Mouse (Mus musculus) forebrain, postnatal 0 days (tissue): Measurements from ENCODE around the gene Ggt7. TPM values are rescaled to one million over a fixed set of nuclear protein-coding genes. Genes with fewer than 3 reads are reported as not detected.
A peak's percentile ranks its signal among the peaks of the same experiment; 100 is the strongest.

Experiments used
- ATAC-seq: fragments of 200-750 bp; cut with Nextera tagmentation; 2 replicates; pipeline ENCODE4 v1.8.0; 2017; ENCODE audit warnings: mild to moderate bottlenecking, moderate library complexity
- DNase-seq: peaks from one replicate; pipeline ENCODE4 v3.0.0-alpha.2; 2015
- H3K27ac ChIP-seq: fragments of 300-500 bp; sonication (generic); 2 replicates; pipeline ENCODE4 v1.5.1; 2014; ENCODE audit warnings: low read depth, mild to moderate bottlenecking, antibody characterized with exemption, low read length, moderate library complexity, mixed read lengths
- H3K27me3 ChIP-seq: fragments of 300-500 bp; sonication (generic); 2 replicates; pipeline ENCODE4 v1.6.1; 2014; ENCODE audit warnings: mild to moderate bottlenecking, low read length, mixed read lengths; ENCODE audit not compliant: insufficient read depth
- H3K36me3 ChIP-seq: fragments of 300-500 bp; sonication (generic); 2 replicates; pipeline ENCODE4 v1.6.1; 2014; ENCODE audit warnings: mild to moderate bottlenecking, moderate library complexity; ENCODE audit not compliant: insufficient read depth
- H3K4me1 ChIP-seq: fragments of 300-500 bp; sonication (generic); 2 replicates; pipeline ENCODE4 v1.6.1; 2014; ENCODE audit warnings: antibody characterized with exemption; ENCODE audit not compliant: insufficient read depth
- H3K4me2 ChIP-seq: fragments of 300-500 bp; sonication (generic); 2 replicates; pipeline ENCODE4 v1.6.1; 2014; ENCODE audit warnings: low read depth, mild to moderate bottlenecking, moderate library complexity
- H3K4me3 ChIP-seq: fragments of 300-500 bp; sonication (generic); 2 replicates; pipeline ENCODE4 v1.5.1; 2014; ENCODE audit warnings: low read depth, low read length, mixed read lengths
- H3K9ac ChIP-seq: fragments of 300-500 bp; sonication (generic); 2 replicates; pipeline ENCODE4 v1.6.1; 2014; ENCODE audit warnings: mild to moderate bottlenecking
- H3K9me3 ChIP-seq: fragments of 300-500 bp; sonication (generic); 2 replicates; pipeline ENCODE4 v1.6.1; 2016; ENCODE audit warnings: low read length
- CTCF ChIP-seq: sonication (generic); IDR thresholded peaks from 2 replicates; pipeline ENCODE4 v1.5.1; 2016; ENCODE audit warnings: antibody characterized with exemption, control low read depth, low read depth
- WGBS: fragments of 180-500 bp; shearing (Covaris S2); extraction: QIAGEN DNeasy Blood & Tissue Kit; methylation state at CpG from one replicate; pipeline ENCODE4 v1.1.7; 2014; 5-methylcytosine and 5-hydroxymethylcytosine counted together
- polyA plus RNA-seq: library from polyadenylated mRNA; unstranded; fragments of >200 nt; fragmentation: Nextera tagmentation; extraction: Ambion mirVana; gene quantifications from 2 replicates; pipeline ENCODE4 v1.2.1, GENCODE M21; 2015
- total RNA-seq: library from RNA; depleted of rRNA; stranded (reverse); fragments of >200 nt; gene quantifications from 2 replicates; pipeline ENCODE4 v1.2.3, GENCODE M21; 2014; rRNA removed

The Ggt7 gene
- total RNA-seq (131 and 137 TPM in 2 replicates), polyA plus RNA-seq (78.5 and 85.3 TPM in 2 replicates)

DNA sequence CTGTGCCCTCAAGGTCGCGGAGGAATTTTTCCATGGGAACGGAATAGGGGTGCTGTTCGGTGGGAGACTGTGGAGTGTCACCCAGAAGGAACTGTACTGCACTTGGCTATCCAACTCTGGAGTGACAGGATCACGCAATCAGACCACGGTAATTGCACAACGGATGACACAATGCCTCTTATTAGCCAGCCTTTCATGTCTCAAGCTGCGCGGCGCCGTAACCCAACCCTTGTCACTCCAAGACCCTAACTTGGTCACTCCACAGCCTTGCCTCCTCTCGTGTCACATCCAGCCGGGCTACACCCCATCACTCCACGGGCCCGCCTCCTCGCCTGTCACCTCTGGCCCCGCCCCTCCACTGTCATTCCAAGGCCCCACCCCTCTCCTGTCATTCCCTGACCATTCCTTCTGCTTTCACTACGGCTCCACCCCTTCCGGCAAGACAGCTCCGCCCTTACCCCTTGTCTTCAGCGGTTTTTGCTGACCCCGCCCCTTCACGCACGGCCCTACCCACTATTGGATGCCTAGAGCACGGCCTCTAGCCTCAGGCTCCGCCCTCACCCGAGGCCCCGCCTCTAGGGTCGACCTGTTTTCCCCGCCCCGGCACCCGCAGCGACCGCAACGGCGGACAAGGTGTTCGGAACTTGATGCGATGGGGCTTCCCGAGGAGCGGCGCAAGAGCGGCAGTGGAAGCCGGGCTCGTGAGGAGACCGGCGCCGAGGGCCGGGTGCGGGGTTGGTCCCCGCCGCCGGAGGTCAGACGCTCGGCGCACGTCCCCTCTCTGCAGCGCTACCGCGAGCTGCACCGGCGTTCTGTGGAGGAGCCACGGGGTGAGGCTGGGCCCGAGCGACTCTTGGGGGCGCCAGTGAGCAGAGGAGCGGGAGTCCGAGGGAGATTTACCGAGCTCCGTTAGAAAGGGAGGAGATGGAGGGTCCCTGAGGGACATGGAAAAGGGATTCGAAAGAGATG lies at the start of gene Ggt7, which contains the start of gene Acss2:
Gene Ggt7, minus strand, starts transcription at position 783 of the 969 bp plus-strand sequence.
Gene Acss2, plus strand, starts transcription at position 494 of the 969 bp plus-strand sequence.
- peak within 1 kb of the TSS; percentile 76 for H3K4me2 ChIP-seq
- WGBS, result 4% methylated on average over 69 of the region's 70 CpGs
- no peaks in the 10 kb centered on the region for H3K36me3 ChIP-seq
- TF ChIP-seq CTCF, result peak; percentile 83
- peak within 1 kb of the TSS; percentile 76 for H3K27ac ChIP-seq
- H3K9me3 ChIP-seq, result no peaks in the 10 kb centered on the region
- H3K4me1 ChIP-seq, result peaks cover 12% of the 10 kb centered on the region; the same call in 1 of the 2 replicates
- ATAC-seq (peak; percentile 98), DNase-seq (peak; percentile 96)
- no peaks in the 10 kb centered on the region for H3K27me3 ChIP-seq
- peak within 1 kb of the TSS; percentile 81 for H3K4me3 ChIP-seq
- H3K9ac ChIP-seq, result peak within 1 kb of the TSS; percentile 62

DNA sequence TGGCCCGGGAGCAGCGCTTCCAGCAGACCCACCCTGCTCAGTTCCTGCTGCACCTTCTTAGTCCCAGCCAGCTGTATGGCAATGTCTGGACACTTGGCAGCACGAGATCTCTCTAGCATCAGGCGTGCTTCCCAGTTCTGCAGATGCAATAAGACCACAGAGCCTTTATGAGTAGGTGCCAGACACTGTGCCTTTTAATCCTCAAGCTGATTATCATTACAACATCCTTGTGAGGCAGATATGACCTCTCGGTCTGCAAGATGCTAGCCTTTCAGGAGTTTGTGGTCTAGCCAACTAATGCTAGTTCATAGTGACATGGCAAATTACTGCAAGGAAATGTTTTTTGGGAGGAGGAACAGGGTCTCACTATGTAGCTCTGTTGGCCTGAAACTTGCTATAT lies 49.7 kb upstream of the Ggt7 start:
- Histone ChIP-seq H3K4me3 (no peak overlapping the region), H3K9me3 (no peaks in the 10 kb centered on the region), H3K27me3 (no peaks in the 10 kb centered on the region), H3K9ac (no peak overlapping the region), H3K36me3 (peaks cover 3% of the 10 kb centered on the region), H3K27ac (no peak overlapping the region), H3K4me2 (no peak overlapping the region), H3K4me1 (no peaks in the 10 kb centered on the region)
- TF ChIP-seq CTCF, result no peak
- DNase-seq, result no peak
- no peak for ATAC-seq
- 81% methylated on average over 5 of the region's 5 CpGs for WGBS

DNA sequence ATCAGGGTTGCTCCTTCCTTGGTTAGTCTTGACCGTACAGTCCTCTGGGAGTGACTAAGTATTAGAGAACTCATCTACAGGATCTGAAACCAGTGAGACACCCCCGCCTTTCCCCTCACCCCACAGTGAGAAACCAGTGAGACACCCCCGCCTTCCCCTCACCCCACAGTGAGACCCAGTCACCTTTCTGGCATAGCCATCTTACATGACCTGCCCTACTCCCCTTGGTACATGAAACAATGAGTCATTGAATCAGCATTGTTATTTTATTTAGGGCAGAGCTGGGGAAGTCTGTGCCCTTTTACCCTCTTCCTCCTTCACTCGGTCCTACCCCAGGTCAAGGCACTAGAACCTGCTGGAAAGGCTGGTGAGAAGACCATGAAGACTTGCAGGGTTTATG lies 44.9 kb upstream of the Ggt7 start:
- H3K4me1 ChIP-seq, result no peaks in the 10 kb centered on the region
- H3K9me3 ChIP-seq, result no peaks in the 10 kb centered on the region
- no peak for TF ChIP-seq CTCF
- no peak overlapping the region for H3K27ac ChIP-seq
- no peak overlapping the region for H3K4me2 ChIP-seq
- H3K9ac ChIP-seq, result no peak overlapping the region
- DNase-seq (no peak), ATAC-seq (no peak)
- H3K36me3 ChIP-seq, result peaks cover 11% of the 10 kb centered on the region
- no peak overlapping the region for H3K4me3 ChIP-seq
- H3K27me3 ChIP-seq, result no peaks in the 10 kb centered on the region
- 88% methylated on average over 4 of the region's 4 CpGs for whole genome bisulfite sequencing

DNA sequence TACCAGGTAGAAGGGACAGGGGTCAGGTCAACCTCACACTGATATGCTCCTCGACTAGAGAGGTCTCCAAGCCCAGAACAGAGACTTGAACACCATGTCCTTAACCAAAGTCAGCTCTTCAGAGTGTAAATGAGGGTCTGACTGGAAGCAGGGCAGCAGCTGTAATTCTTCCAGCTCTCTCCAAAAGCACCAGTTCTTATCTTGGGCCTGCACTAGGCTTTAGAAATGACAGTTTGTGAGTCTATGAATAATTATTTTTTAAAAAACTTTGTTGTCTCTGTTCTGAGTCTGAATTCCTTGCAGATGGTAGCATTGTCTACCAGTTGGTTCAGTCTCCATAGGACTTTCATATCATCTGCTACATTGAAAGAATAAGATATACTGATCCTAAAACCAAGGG lies 44.2 kb upstream of the Ggt7 start:
- H3K9me3 ChIP-seq, result no peaks in the 10 kb centered on the region
- WGBS, result 62% methylated on average over 1 of the region's 1 CpGs
- no peak for TF ChIP-seq CTCF
- H3K4me2 ChIP-seq, result no peak overlapping the region
- no peak overlapping the region for H3K27ac ChIP-seq
- H3K4me1 ChIP-seq, result no peaks in the 10 kb centered on the region
- ATAC-seq, result no peak
- H3K36me3 ChIP-seq, result peaks cover 11% of the 10 kb centered on the region
- H3K4me3 ChIP-seq, result no peak overlapping the region
- H3K27me3 ChIP-seq, result no peaks in the 10 kb centered on the region
- DNase-seq, result no peak
- H3K9ac ChIP-seq, result no peak overlapping the region

DNA sequence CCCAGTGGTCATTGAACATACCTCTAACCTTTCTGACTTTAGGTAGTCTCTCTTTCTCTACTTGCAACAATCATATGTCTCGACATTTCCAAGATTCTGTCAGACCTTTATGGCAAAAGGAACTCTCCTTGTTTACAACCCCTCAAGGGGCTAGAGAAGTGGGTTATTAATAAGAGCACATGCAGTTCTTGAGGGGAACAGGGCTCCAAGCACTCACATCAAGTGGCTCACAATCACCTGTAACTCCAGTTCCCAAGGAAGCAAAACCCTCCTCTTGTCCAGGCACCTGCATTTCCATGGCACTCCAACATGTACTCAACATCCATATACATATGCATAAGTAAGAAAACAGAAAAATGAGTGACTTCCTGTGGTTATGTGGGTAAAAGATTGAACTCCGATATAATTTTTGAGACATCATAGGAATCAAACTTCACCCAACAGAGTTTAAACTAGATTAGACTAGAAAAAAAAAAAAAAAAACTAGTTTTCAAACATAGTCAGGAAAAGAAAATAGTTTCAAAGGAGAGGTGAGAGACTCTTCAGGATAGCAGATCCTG lies 36.5 kb upstream of the Ggt7 start:
- no peaks in the 10 kb centered on the region; the same call in 1 of the 2 replicates for H3K36me3 ChIP-seq
- no peak overlapping the region for H3K4me3 ChIP-seq
- DNase-seq (no peak), ATAC-seq (no peak)
- no peak overlapping the region for H3K4me2 ChIP-seq
- H3K27me3 ChIP-seq, result no peaks in the 10 kb centered on the region
- no peak for TF ChIP-seq CTCF
- 88% methylated on average over 2 of the region's 2 CpGs for WGBS
- no peak overlapping the region for H3K9ac ChIP-seq
- no peaks in the 10 kb centered on the region for H3K9me3 ChIP-seq
- H3K27ac ChIP-seq, result no peak overlapping the region
- H3K4me1 ChIP-seq, result no peaks in the 10 kb centered on the region

DNA sequence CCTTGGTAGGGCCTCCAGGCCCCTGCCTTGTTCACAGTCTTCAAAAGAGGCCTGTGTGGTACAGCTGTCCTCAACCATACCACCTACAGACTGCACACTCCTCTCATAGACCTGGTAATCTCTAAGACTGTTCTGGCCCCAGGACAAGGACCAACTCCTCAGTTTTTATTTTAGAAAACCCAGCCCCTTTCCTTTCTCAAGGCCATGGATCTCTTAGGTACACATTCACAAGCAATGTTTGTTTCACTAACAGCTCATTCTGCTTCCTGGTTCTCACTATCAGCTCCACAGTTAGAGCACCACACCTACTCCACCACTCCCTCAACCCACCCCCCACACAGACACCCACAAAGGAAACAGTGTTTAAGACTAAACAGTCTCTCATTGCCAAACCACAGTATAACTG lies 34.9 kb upstream of the Ggt7 start:
- no peak for TF ChIP-seq CTCF
- H3K4me1 ChIP-seq, result no peaks in the 10 kb centered on the region
- H3K9me3 ChIP-seq, result no peaks in the 10 kb centered on the region
- no peak overlapping the region for H3K4me3 ChIP-seq
- H3K27ac ChIP-seq, result no peak overlapping the region
- H3K4me2 ChIP-seq, result no peak overlapping the region
- no peaks in the 10 kb centered on the region for H3K27me3 ChIP-seq
- no peak overlapping the region for H3K9ac ChIP-seq
- no peak for ATAC-seq
- H3K36me3 ChIP-seq, result no peaks in the 10 kb centered on the region; the same call in 1 of the 2 replicates
- DNase-seq, result no peak

DNA sequence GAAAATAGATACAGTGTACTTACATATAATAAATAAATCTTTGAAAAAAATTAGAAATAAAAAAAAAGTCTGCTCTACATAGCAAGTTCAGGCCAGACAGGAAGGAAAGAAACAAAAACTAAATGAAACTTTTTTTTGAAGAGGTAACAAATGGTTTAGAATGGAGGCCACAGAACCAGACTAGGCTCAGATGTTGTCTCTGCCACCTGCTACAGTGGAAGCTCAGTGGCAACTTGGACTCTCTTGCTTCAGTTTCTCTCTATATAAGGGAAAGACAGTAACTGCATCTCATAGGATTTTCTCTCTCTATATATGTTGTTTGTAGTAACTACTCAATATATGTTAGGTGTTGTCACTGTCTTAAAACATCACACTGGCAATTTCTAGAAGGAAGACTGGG lies 34.3 kb upstream of the Ggt7 start:
- no peak for TF ChIP-seq CTCF
- Histone ChIP-seq H3K4me1 (no peaks in the 10 kb centered on the region), H3K27me3 (no peaks in the 10 kb centered on the region), H3K9ac (no peak overlapping the region), H3K4me2 (no peak overlapping the region), H3K27ac (no peak overlapping the region), H3K4me3 (no peak overlapping the region), H3K36me3 (no peaks in the 10 kb centered on the region; the same call in 1 of the 2 replicates), H3K9me3 (no peaks in the 10 kb centered on the region)
- ATAC-seq, result no peak
- DNase-seq, result no peak
